Mouse (Mus musculus): ENCODE data around the gene Krtap4-8.
"Not testable (repeated sequence)": the region's sequence is repeated elsewhere in the genome, so short reads cannot be mapped to it uniquely, and the experiment has no call there.

The Krtap4-8 gene

DNA sequence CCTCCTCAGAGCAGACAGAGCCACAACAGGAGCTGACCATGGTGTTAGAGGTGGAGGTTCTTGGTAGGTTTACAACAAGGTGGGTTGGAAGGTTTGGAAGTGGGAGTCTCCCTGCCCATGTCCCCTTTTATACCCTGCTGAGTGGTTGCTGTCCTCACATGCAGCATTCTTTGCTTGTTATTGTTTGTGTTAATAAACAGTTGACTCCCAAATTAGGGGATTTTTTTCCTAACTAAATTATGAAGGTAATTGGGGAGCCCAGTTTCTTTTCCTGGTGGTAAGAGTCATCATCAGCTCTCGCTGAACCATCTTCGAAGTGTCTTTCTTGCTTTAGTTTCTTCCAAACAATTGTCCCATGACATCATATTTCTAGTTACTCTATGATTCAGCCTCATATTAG, at the start of gene Krtap4-8:
Gene Krtap4-8, minus strand, starts transcription at position 101 of the 400 bp plus-strand sequence.
- in situ Hi-C loops (cut with MboI, MseI): no loop called here

GRCm38 (mm10) chr11:99815566-99815965, 35.1 kb upstream of the Krtap4-8 start, which contains the start of gene Gm11564:
TSS of gene Gm11564 (minus strand) at chr11:99815666.
- in situ Hi-C loops (cut with MboI, MseI): not testable (repeated sequence)

DNA sequence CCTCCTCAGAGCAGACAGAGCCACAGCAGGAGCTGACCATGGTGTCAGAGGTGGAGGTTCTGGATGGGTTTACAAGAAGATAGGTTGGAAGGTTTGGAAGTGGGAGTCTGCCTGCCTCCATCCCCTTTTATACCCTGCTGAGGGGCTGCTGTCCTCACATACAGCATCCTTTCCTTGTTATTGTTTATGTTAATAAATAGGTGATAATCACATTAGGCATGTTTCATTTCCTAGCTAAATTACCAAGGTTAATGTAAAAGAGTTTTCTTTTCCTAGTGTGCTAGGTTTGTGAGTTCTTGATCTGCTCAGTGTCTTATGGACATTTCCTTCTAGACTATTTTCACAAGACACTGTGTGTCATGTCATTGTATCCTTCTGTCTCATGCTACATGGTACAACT, 29.3 kb upstream of the Krtap4-8 start, which contains the start of gene Krtap4-13:
Gene Krtap4-13, minus strand, starts transcription at position 101 of the 400 bp plus-strand sequence.
- in situ Hi-C loops (cut with MboI, MseI): not testable (repeated sequence)

GRCm38 (mm10) chr11:99804346-99804745, 23.8 kb upstream of the Krtap4-8 start, which contains the start of gene Gm11554:
TSS of gene Gm11554 (minus strand) at chr11:99804446.
- in situ Hi-C loops (cut with MboI, MseI): not testable (repeated sequence)

DNA sequence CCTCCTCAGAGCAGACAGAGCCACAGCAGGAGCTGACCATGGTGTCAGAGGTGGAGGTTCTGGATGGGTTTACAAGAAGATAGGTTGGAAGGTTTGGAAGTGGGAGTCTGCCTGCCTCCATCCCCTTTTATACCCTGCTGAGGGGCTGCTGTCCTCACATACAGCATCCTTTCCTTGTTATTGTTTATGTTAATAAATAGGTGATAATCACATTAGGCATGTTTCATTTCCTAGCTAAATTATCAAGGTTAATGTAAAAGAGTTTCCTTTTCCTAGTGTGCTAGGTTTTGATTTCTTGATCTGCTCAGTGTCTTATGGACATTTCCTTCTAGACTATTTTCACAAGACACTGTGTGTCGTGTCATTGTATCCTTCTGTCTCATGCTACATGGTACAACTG, 18.3 kb upstream of the Krtap4-8 start, which contains the start of gene Gm11569:
Gene Gm11569, minus strand, starts transcription at position 101 of the 400 bp plus-strand sequence.
- in situ Hi-C loops (cut with MboI, MseI): not testable (repeated sequence)

GRCm38 (mm10) chr11:99793367-99793766, 12.9 kb upstream of the Krtap4-8 start, which contains the start of gene Gm11596:
TSS of gene Gm11596 (minus strand) at chr11:99793467.
- in situ Hi-C loops (cut with MboI, MseI): no loop called here

GRCm38 (mm10) chr11:99784900-99785299, 4.4 kb upstream of the Krtap4-8 start, which contains the start of gene Krtap4-9:
TSS of gene Krtap4-9 (plus strand) at chr11:99785200.
- in situ Hi-C loops (cut with MboI, MseI): not testable (repeated sequence)

GRCm38 (mm10) chr11:99778401-99778800, 2.1 kb downstream of the Krtap4-8 start:
- in situ Hi-C loops (cut with MboI, MseI): no loop called here

GRCm38 (mm10) chr11:99772813-99773212, 7.7 kb downstream of the Krtap4-8 start, which contains the start of gene Gm11595:
TSS of gene Gm11595 (minus strand) at chr11:99772913.
- in situ Hi-C loops (cut with MboI, MseI): not testable (repeated sequence)

- in situ Hi-C loops (cut with MboI, MseI): no loop called here
Observed at GRCm38 (mm10) chr11:99768410-99768809, 12.1 kb downstream of the Krtap4-8 start.

DNA sequence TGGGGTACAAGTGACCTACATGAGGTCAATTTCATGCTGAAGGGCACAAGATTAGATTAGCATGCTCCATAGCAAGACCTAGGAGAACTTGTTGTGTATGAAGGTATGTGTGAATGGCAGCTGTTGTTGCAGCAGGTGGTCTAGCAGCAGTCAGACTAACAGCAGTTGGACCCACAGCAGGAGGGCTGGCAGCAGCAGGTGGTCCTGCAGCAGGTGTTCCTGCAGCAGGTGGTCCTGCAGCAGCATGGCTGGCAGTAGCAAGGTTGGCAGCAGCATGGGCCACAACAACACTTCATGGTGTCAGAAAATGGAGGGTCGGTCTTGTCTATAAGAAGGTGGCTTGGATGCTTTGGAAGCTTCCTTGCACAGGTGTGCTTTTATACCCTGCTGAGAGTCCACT, 21.6 kb downstream of the Krtap4-8 start:
- in situ Hi-C loops (cut with MboI, MseI): no loop called here

- in situ Hi-C loops (cut with MboI, MseI): no loop called here
Observed at GRCm38 (mm10) chr11:99743985-99744384, 36.5 kb downstream of the Krtap4-8 start.

- in situ Hi-C loops (cut with MboI, MseI): no loop called here
Observed at GRCm38 (mm10) chr11:99734190-99734589, 46.3 kb downstream of the Krtap4-8 start, which contains the start of gene Gm14180. TSS of gene Gm14180 (minus strand) at chr11:99734290.

All from T-helper 1 cell (primary cell).